Mouse (Mus musculus): ENCODE measurements around the gene 9130008F23Rik. TPM values are rescaled to one million over a fixed set of nuclear protein-coding genes. Genes with fewer than 3 reads are reported as not detected.

Gene 9130008F23Rik
- polyA plus RNA-seq, 1 experiment = 3.0 TPM

GRCm38 (mm10) chr17:40885155-40885554, 4.8 kb upstream of the 9130008F23Rik start:
- WGBS = 67% methylated on average over 4 of the region's 4 CpGs
- Histone ChIP-seq H3K4me3 (replicated peaks; ENCODE audit: extremely low read depth, low read depth, low read length) (no peak overlapping the region), H3K4me1 (ENCODE audit: control insufficient read depth, insufficient read depth, low read length) (no peaks in the 10 kb centered on the region)
- no peak for TF ChIP-seq CTCF (IDR thresholded peaks at IDR 0.05; ENCODE audit: insufficient read depth, low read length)
- no peak for TF ChIP-seq POLR2A (IDR thresholded peaks at IDR 0.05; ENCODE audit: borderline replicate concordance, extremely low read depth, low read depth, low read length)
- DNase-seq = no peak

- DNase-seq = no peak
- WGBS = 88% methylated on average over 6 of the region's 6 CpGs
- H3K4me3 ChIP-seq (replicated peaks; ENCODE audit: extremely low read depth, low read depth, low read length) = no peak overlapping the region
- H3K4me1 ChIP-seq (ENCODE audit: control insufficient read depth, insufficient read depth, low read length) = peaks cover 14% of the 10 kb centered on the region
- TF ChIP-seq CTCF (IDR thresholded peaks at IDR 0.05; ENCODE audit: insufficient read depth, low read length) = no peak
- no peak for TF ChIP-seq POLR2A (IDR thresholded peaks at IDR 0.05; ENCODE audit: borderline replicate concordance, extremely low read depth, low read depth, low read length)
Observed at GRCm38 (mm10) chr17:40882172-40882571, 1.8 kb upstream of the 9130008F23Rik start.

GRCm38 (mm10) chr17:40879528-40879923, 833 bp downstream of the 9130008F23Rik start:
- Histone ChIP-seq H3K4me1 (ENCODE audit: control insufficient read depth, insufficient read depth, low read length) (peaks cover 14% of the 10 kb centered on the region), H3K4me3 (replicated peaks; ENCODE audit: extremely low read depth, low read depth, low read length) (peak overlapping the region; percentile 71)
- TF ChIP-seq POLR2A (IDR thresholded peaks at IDR 0.05; ENCODE audit: borderline replicate concordance, extremely low read depth, low read depth, low read length) (no peak), CTCF (IDR thresholded peaks at IDR 0.05; ENCODE audit: insufficient read depth, low read length) (no peak)
- 6% methylated on average over 6 of the region's 6 CpGs for WGBS
- no peak for DNase-seq

GRCm38 (mm10) chr17:40877741-40878140, 2.6 kb downstream of the 9130008F23Rik start:
- H3K4me3 ChIP-seq (replicated peaks; ENCODE audit: extremely low read depth, low read depth, low read length) = no peak overlapping the region
- TF ChIP-seq CTCF (IDR thresholded peaks at IDR 0.05; ENCODE audit: insufficient read depth, low read length) (no peak), POLR2A (IDR thresholded peaks at IDR 0.05; ENCODE audit: borderline replicate concordance, extremely low read depth, low read depth, low read length) (no peak)
- peaks cover 14% of the 10 kb centered on the region for H3K4me1 ChIP-seq (ENCODE audit: control insufficient read depth, insufficient read depth, low read length)
- 37% methylated on average over 3 of the region's 3 CpGs for WGBS
- DNase-seq = no peak

GRCm38 (mm10) chr17:40875568-40875967, 4.8 kb downstream of the 9130008F23Rik start:
- no peak for TF ChIP-seq CTCF (IDR thresholded peaks at IDR 0.05; ENCODE audit: insufficient read depth, low read length)
- no peak for TF ChIP-seq POLR2A (IDR thresholded peaks at IDR 0.05; ENCODE audit: borderline replicate concordance, extremely low read depth, low read depth, low read length)
- WGBS = 78% methylated on average over 1 of the region's 1 CpGs
- no peak overlapping the region for H3K4me3 ChIP-seq (replicated peaks; ENCODE audit: extremely low read depth, low read depth, low read length)

GRCm38 (mm10) chr17:40874701-40875100, 5.7 kb downstream of the 9130008F23Rik start:
- 75% methylated on average over 3 of the region's 3 CpGs for WGBS
- DNase-seq = no peak
- Histone ChIP-seq H3K4me3 (replicated peaks; ENCODE audit: extremely low read depth, low read depth, low read length) (no peak overlapping the region), H3K4me1 (ENCODE audit: control insufficient read depth, insufficient read depth, low read length) (peaks cover 14% of the 10 kb centered on the region)
- TF ChIP-seq CTCF (IDR thresholded peaks at IDR 0.05; ENCODE audit: insufficient read depth, low read length) (no peak), POLR2A (IDR thresholded peaks at IDR 0.05; ENCODE audit: borderline replicate concordance, extremely low read depth, low read depth, low read length) (no peak)

More at GRCm38 (mm10) chr17:40875568-40875967, 4.8 kb downstream of the 9130008F23Rik start:
- peaks cover 14% of the 10 kb centered on the region for H3K4me1 ChIP-seq (ENCODE audit: control insufficient read depth, insufficient read depth, low read length)
- DNase-seq = no peak

GRCm38 (mm10) chr17:40873582-40874011, 6.8 kb downstream of the 9130008F23Rik start:
- 27% methylated on average over 2 of the region's 2 CpGs for WGBS
- DNase-seq = no peak
- Histone ChIP-seq H3K4me3 (replicated peaks; ENCODE audit: extremely low read depth, low read depth, low read length) (no peak overlapping the region), H3K4me1 (ENCODE audit: control insufficient read depth, insufficient read depth, low read length) (peaks cover 12% of the 10 kb centered on the region)
- TF ChIP-seq POLR2A (IDR thresholded peaks at IDR 0.05; ENCODE audit: borderline replicate concordance, extremely low read depth, low read depth, low read length) = no peak
- TF ChIP-seq CTCF (IDR thresholded peaks at IDR 0.05; ENCODE audit: insufficient read depth, low read length) = no peak

GRCm38 (mm10) chr17:40872626-40873025, 7.7 kb downstream of the 9130008F23Rik start:
- Histone ChIP-seq H3K4me3 (replicated peaks; ENCODE audit: extremely low read depth, low read depth, low read length) (no peak overlapping the region), H3K4me1 (ENCODE audit: control insufficient read depth, insufficient read depth, low read length) (peaks cover 4% of the 10 kb centered on the region)
- DNase-seq = no peak
- TF ChIP-seq CTCF (IDR thresholded peaks at IDR 0.05; ENCODE audit: insufficient read depth, low read length) (no peak), POLR2A (IDR thresholded peaks at IDR 0.05; ENCODE audit: borderline replicate concordance, extremely low read depth, low read depth, low read length) (no peak)
- 94% methylated on average over 6 of the region's 6 CpGs for WGBS

GRCm38 (mm10) chr17:40868952-40869747, 11.2 kb downstream of the 9130008F23Rik start:
- no peaks in the 10 kb centered on the region for H3K4me1 ChIP-seq (ENCODE audit: control insufficient read depth, insufficient read depth, low read length)
- 33% methylated on average over 10 of the region's 10 CpGs for WGBS
- H3K4me3 ChIP-seq (replicated peaks; ENCODE audit: extremely low read depth, low read depth, low read length) = no peak overlapping the region
- peak; percentile 26 for DNase-seq
- no peak for TF ChIP-seq POLR2A (IDR thresholded peaks at IDR 0.05; ENCODE audit: borderline replicate concordance, extremely low read depth, low read depth, low read length)
- TF ChIP-seq CTCF (IDR thresholded peaks at IDR 0.05; ENCODE audit: insufficient read depth, low read length) = no peak

- TF ChIP-seq CTCF (IDR thresholded peaks at IDR 0.05; ENCODE audit: insufficient read depth, low read length) (no peak), POLR2A (IDR thresholded peaks at IDR 0.05; ENCODE audit: borderline replicate concordance, extremely low read depth, low read depth, low read length) (no peak)
- no peak for DNase-seq
Observed at GRCm38 (mm10) chr17:40855065-40855464, 25.3 kb downstream of the 9130008F23Rik start.

More at GRCm38 (mm10) chr17:40855065-40855464, 25.3 kb downstream of the 9130008F23Rik start:
- H3K4me1 ChIP-seq (ENCODE audit: control insufficient read depth, insufficient read depth, low read length) = no peaks in the 10 kb centered on the region
- no peak overlapping the region for H3K4me3 ChIP-seq (replicated peaks; ENCODE audit: extremely low read depth, low read depth, low read length)

Measured in lung, adult 2 months (tissue).